Mouse (Mus musculus): Measurements from ENCODE around the gene Efna3.

The Efna3 gene

GRCm38 (mm10) chr3:89315930-89316831 lies 6.6 kb downstream of the Efna3 start:
- peak in 1 of 2 experiments; percentile 29 for DNase-seq

- peak; percentile 64 to 81 for DNase-seq
Measured at GRCm38 (mm10) chr3:89315195-89315929, 7.4 kb downstream of the Efna3 start.

GRCm38 (mm10) chr3:89314791-89315190 lies 8.0 kb downstream of the Efna3 start:
- no peak for DNase-seq

- no peak for DNase-seq
Measured at GRCm38 (mm10) chr3:89314340-89314739, 8.4 kb downstream of the Efna3 start.

GRCm38 (mm10) chr3:89308089-89308488 lies 14.7 kb downstream of the Efna3 start:
- DNase-seq = peak; percentile 69 to 70

GRCm38 (mm10) chr3:89305551-89306325 lies 17.0 kb downstream of the Efna3 start:
- no peak for DNase-seq

- DNase-seq = no peak
Measured at GRCm38 (mm10) chr3:89305105-89305504, 17.7 kb downstream of the Efna3 start.

- no peak for DNase-seq
Measured at GRCm38 (mm10) chr3:89304440-89304839, 18.3 kb downstream of the Efna3 start.

- no peak for DNase-seq
Measured at GRCm38 (mm10) chr3:89300514-89300913, 22.3 kb downstream of the Efna3 start.

- DNase-seq = no peak
Measured at GRCm38 (mm10) chr3:89300071-89300470, 22.7 kb downstream of the Efna3 start.

- no peak for DNase-seq
Measured at GRCm38 (mm10) chr3:89299499-89299898, 23.3 kb downstream of the Efna3 start.

- no peak for DNase-seq
Measured at GRCm38 (mm10) chr3:89298908-89299307, 23.9 kb downstream of the Efna3 start.

GRCm38 (mm10) chr3:89296761-89297396 lies 25.9 kb downstream of the Efna3 start:
- DNase-seq = no peak

- DNase-seq = no peak
Measured at GRCm38 (mm10) chr3:89295685-89296230, 27.0 kb downstream of the Efna3 start.

- DNase-seq = no peak
Measured at GRCm38 (mm10) chr3:89294195-89294594, 28.6 kb downstream of the Efna3 start.

GRCm38 (mm10) chr3:89293247-89293918 lies 29.4 kb downstream of the Efna3 start:
- DNase-seq = no peak

GRCm38 (mm10) chr3:89292303-89292702 lies 30.5 kb downstream of the Efna3 start:
- no peak for DNase-seq

GRCm38 (mm10) chr3:89291874-89292273 lies 30.9 kb downstream of the Efna3 start:
- DNase-seq = no peak

GRCm38 (mm10) chr3:89288503-89288928 lies 34.2 kb downstream of the Efna3 start:
- no peak for DNase-seq

GRCm38 (mm10) chr3:89287286-89287685 lies 35.5 kb downstream of the Efna3 start:
- DNase-seq = no peak

- no peak for DNase-seq
Measured at GRCm38 (mm10) chr3:89285526-89285925, 37.2 kb downstream of the Efna3 start.

- no peak for DNase-seq
Measured at GRCm38 (mm10) chr3:89284261-89284660, 38.5 kb downstream of the Efna3 start.

Measured in cerebellum, adult 18-20 months (tissue).